Mouse (Mus musculus) granulocyte monocyte progenitor cell, adult 5-6 weeks (primary cell): Measurements from ENCODE around the gene Ccp110. TPM values are rescaled to one million over a fixed set of nuclear protein-coding genes. Genes with fewer than 3 reads are reported as not detected.

Experiments
- ATAC-seq: replicated peaks from 2 replicates; pipeline ENCODE4 v1.8.0; 2016; ENCODE audit warnings: mild to moderate bottlenecking, moderate TSS enrichment, inconsistent platforms; ENCODE audit not compliant: poor library complexity, severe bottlenecking
- total RNA-seq, 2 experiments: library from RNA; stranded (forward) in 1 of 2; stranded (reverse) in 1 of 2; fragments of 200-712, 200-1000 nt in 1 of 2; fragments of >200 nt in 1 of 2; fragmentation: Nextera tagmentation in 1 of 2; gene quantifications; 2 replicates each; pipeline ENCODE4 v1.2.3; 2014 to 2017

Ccp110 gene
- total RNA-seq, 2 experiments from 2014 or later = 14.8 to 19.8 TPM

- no peak for ATAC-seq
Observed at GRCm38 (mm10) chr7:118723927-118724326, 11.6 kb downstream of the Ccp110 start.

GRCm38 (mm10) chr7:118725459-118725858, 13.1 kb downstream of the Ccp110 start:
- no peak for ATAC-seq

- no peak for ATAC-seq
Observed at GRCm38 (mm10) chr7:118728846-118729587, 16.7 kb downstream of the Ccp110 start.

GRCm38 (mm10) chr7:118731781-118732180, 19.4 kb downstream of the Ccp110 start:
- ATAC-seq = no peak

- no peak for ATAC-seq
Observed at GRCm38 (mm10) chr7:118733225-118733624, 20.9 kb downstream of the Ccp110 start.

- ATAC-seq = no peak
Observed at GRCm38 (mm10) chr7:118738730-118739129, 26.4 kb downstream of the Ccp110 start.

GRCm38 (mm10) chr7:118739975-118740531, 27.7 kb downstream of the Ccp110 start, which contains the start of gene Vps35l:
TSS of gene Vps35l (plus strand) at chr7:118740226.
- peak; percentile 80 for ATAC-seq

GRCm38 (mm10) chr7:118740532-118741338, 28.4 kb downstream of the Ccp110 start:
- peak; percentile 92 for ATAC-seq

- ATAC-seq = peak; percentile 46
Observed at GRCm38 (mm10) chr7:118742278-118742677, 29.9 kb downstream of the Ccp110 start.

GRCm38 (mm10) chr7:118744766-118745165, 32.4 kb downstream of the Ccp110 start:
- no peak for ATAC-seq

- no peak for ATAC-seq
Observed at GRCm38 (mm10) chr7:118747891-118748672, 35.7 kb downstream of the Ccp110 start.

- ATAC-seq = no peak
Observed at GRCm38 (mm10) chr7:118749706-118750105, 37.4 kb downstream of the Ccp110 start.

GRCm38 (mm10) chr7:118751625-118752024, 39.3 kb downstream of the Ccp110 start:
- ATAC-seq = no peak

- ATAC-seq = no peak
Observed at GRCm38 (mm10) chr7:118755756-118756155, 43.4 kb downstream of the Ccp110 start.

- ATAC-seq = no peak
Observed at GRCm38 (mm10) chr7:118756490-118757265, 44.3 kb downstream of the Ccp110 start.

- no peak for ATAC-seq
Observed at GRCm38 (mm10) chr7:118758369-118758768, 46.0 kb downstream of the Ccp110 start.

GRCm38 (mm10) chr7:118759372-118759771, 47.0 kb downstream of the Ccp110 start:
- ATAC-seq = no peak

- ATAC-seq = no peak
Observed at GRCm38 (mm10) chr7:118763939-118764338, 51.6 kb downstream of the Ccp110 start.

GRCm38 (mm10) chr7:118764725-118765124, 52.4 kb downstream of the Ccp110 start:
- ATAC-seq = no peak

- peak; percentile 12; the same call in 1 of the 2 replicates for ATAC-seq
Observed at GRCm38 (mm10) chr7:118765604-118766003, 53.3 kb downstream of the Ccp110 start.
